Mouse (Mus musculus) brain, adult 2 months (tissue): ENCODE results near the gene Gm44596.
"Not testable (repeated sequence)": the region's sequence is repeated elsewhere in the genome, so short reads cannot be mapped to it uniquely, and the experiment has no call there.

Experiments used
- DNase-seq: peaks from one replicate; pipeline ENCODE4 v3.0.0; 2011; ENCODE audit warnings: low read depth, low spot score

The Gm44596 gene

DNA sequence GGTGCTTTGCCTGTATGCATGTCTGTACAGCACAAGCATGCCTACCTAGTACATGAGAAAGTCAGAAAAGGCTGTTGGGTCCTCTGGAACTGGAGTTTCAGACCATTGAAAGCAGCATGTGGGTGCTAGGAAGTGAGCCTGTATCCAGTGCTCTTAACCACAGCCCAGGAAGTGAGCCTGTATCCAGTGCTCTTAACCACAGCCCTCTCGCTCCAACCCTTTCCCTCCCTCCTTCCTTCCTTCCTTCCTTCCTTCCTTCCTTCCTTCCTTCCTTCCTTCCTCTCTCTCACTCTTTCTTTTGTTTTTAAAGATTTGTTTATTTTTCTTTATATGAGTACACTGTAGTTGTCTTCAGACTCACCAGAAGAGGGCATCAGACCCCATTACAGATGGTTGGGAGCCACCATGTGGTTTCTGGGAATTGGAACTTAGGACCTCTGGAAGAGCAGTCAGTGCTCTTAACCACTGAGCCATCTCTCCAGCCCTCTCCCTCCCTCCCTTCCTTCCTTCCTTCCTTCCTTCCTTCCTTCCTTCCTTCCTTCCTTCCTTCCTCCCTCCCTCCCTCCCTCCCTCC is 5.4 kb downstream of the Gm44596 start:
- not testable (repeated sequence) for DNase-seq

DNA sequence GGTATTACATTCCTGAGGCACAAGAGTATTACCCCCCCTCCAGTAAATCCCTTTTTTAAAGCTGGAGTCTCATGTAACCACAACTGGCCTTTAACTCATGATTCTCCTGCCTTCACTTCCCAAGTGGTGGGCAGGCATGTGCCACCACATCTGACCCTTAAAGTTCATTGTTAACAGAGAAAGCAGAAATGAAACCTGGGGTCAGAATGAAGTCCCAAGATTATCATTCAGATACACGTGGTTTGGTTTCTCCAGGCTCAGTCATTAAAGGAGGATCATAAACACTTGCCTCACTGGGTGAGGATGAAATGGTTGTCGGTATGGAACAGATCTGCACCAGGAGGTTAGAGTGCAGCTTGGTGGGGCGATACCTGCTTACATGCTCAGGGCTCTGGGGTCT is 6.0 kb downstream of the Gm44596 start:
- DNase-seq = no peak

DNA sequence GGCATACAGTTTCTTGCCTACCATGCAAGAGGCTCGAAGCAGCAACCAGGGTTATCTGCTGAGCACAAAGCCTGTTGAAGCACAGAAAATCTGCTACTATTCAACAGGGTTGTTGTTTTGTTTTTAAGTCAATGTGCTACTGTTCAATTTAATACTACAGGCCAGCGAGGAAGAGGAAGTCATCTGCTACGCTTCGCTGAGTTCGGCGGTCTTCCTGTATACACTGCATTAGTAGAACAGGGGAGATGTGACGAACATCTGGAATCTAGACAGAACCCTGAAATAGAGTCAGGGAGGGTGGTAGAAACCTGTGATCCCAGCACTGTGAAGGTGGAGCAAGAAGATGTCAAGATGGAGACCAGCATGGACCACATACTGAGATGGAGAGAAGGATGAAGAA is 8.4 kb downstream of the Gm44596 start:
- no peak for DNase-seq

DNA sequence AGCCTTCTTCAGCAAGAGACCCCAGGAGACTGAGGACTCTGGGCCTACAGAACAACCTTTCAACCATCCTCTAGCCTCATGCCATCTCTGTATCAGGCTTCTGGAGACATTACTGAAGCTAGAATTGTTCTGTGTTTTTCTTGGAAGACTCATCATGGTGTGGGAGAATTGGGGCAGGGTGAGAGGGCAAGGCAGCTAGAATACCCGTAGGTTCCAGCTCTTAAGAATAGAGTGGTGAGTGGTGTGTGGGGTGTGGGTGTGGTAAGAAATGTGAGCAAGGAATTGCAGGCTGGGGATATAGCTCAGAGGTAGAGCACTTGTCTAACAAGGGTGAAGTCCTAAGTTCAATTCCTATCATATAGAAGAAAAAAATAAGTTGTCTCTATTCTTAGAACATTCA is 9.7 kb downstream of the Gm44596 start:
- DNase-seq = no peak

DNA sequence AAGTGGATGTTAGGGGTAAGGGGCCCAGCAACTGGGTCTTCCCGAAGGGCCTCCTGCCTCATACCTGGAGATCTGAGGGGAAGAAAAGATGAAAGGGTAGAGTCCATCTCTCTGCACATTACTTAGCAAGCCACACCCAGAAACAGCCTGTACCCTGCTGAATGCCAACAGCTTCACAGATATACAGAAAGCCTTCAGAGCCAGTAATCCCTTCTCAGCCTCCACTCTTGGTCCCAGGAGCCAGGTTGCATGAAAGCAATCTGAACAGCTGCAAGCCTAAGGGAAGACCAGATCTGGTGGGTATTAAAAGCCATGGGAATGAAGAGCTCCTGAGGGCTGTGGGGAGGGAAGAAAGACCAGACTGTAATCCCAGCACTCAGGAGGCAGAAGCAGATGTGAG is 13.9 kb downstream of the Gm44596 start:
- no peak for DNase-seq

DNA sequence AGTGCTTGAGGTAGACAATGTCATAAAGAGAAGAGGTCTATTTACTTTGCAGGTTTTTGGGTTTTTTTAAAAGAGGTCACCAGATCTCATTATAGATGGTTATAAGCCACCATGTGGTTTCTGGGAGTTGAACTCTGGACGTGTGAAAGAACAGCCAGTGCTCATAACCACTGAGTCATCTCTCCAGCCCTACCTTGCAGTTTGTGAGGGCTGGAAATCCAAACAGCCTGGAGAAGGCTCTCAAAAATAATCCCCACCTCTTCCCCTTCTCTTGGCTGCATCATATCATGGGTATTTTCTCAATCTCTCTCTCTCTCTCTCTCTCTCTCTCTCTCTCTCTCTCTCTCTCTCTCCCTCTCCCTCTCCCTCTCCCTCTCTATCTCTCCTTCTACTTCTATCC is 15.4 kb downstream of the Gm44596 start:
- no peak for DNase-seq

DNA sequence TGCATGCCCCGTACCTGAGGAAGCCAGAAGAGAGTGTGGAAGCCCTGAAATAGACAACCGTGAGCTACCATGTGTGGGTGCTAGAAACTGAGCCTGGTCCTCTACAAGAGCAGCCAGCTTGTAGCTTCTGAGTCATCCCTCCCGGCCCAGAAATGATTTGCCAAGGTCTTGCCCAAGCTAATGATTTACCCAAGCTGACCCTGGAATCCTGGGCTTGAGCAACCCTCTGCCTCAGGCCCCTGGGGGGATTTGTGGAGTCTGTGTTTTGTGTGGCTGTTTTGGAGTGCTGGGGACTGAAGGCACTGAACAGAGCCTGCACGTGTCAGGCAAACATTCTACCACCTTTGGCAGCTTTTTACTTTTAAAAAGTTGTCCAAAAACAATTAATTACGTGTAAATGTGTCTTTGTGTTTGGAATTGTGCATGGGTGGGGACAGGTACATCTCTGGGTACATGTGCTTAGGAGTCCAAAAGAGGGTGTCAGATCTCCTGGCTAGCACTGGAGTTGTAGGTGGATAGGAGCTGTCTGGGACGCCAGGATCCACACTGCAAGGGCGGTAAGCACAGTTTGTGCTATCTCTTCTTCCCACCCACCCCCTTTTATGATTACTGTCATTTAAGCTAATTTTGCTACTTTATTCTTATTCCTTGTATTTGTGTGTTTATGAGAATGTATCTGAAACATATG is 22.4 kb downstream of the Gm44596 start:
- DNase-seq = peak; percentile 42

DNA sequence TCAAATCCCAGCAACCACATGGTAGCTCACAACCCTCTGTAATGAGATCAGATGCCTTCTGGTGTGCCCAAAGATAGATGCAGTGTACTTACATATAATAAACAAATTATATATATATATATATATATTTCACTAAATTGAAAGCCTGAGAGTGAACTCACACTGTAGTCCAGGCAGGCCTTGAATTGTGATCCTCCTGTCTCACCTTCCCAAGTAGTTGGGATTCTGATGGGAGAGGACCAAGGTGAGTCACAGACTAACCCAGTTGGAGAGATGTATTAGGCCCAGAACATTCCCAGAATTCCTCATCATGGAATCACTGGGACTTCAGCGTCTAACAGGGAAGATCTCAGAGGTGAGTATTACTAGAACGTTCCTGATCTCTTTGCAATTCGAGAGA is 23.7 kb downstream of the Gm44596 start, which contains the start of gene Nrip2:
Nrip2 (plus strand) TSS at position 301 of the 400 bp plus-strand sequence.
- no peak for DNase-seq

DNA sequence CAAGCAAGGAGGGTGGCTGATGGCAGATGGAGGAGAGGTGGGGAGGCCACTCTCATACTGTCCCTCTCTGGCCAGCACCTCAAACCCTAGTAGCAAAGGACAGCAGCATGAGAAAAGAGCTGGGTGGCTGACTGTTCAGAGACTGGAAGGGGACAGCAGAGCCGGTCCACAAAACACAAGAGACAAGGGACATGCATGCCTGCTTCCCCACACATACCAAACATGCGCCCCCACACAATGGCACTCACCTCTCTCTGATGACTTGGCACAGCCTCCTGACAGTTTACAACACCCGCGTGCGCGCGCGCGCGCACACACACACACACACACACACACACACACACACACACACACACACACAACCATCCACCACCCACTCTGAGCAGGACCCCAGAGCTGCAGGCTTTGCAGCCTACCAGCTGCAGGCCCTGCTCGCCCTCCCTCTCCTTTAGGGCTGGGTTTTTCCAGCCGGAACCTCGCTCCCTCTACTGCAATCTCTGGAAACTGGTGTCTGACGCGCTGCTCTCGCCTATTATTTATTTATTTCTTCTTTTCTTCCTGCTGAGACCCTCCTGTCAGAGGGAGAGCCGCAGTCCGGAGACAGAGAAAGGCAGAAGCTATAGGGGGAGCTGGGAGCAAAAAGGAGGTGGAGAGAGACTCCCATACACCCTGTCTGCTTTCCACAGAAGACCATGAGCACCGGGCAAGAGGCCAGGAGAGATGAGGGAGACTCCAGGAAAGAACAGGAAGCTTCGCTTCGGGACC is 24.3 kb downstream of the Gm44596 start:
- DNase-seq = peak; percentile 81

DNA sequence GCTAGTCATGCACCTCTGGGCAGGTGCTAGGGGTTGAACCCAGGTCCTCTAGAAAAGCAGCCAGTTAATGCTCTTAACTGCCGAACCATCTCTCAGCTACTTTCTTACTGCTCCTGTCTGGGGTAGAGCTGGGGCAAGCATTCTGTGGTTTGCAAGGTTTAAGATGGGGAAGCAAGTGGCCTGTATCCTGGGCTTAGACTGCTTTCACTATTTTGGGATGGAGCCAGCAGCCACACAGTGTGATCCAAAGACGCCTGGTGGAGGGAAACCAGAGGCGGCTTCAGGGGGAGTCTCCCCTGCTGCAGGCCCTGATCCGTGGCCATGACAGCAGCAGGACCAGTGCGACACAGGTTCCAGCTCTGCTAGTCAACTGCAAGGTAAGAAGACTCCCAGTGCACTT is 29.4 kb downstream of the Gm44596 start:
- DNase-seq = no peak

DNA sequence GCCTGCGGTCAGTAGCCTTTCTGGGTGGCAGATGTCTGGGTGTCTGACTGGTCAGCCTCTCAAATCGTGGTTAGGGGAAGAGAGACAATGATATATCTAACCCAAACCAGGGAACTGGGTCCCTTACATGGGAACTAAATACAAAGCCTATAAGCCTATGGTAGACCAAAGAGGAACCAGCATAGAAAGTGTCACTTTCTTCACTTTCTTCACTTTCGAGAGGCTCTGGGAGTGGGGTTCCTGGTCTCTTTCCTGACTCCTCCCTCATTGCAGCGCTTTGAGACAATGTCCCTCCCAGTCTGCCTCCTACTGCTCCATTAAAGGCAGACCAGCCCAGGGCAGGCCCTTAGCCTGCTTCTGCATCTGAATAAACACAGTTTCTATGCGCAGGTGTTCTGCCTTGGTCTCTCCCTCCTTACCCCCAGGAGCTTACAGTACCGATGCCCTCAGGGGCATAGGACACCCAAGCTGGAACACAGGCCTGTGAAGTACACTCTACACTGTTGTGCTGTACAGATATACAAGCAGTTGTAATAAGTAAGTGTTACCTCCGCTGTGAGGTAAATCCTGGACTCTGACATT is 33.3 kb downstream of the Gm44596 start:
- DNase-seq = no peak

DNA sequence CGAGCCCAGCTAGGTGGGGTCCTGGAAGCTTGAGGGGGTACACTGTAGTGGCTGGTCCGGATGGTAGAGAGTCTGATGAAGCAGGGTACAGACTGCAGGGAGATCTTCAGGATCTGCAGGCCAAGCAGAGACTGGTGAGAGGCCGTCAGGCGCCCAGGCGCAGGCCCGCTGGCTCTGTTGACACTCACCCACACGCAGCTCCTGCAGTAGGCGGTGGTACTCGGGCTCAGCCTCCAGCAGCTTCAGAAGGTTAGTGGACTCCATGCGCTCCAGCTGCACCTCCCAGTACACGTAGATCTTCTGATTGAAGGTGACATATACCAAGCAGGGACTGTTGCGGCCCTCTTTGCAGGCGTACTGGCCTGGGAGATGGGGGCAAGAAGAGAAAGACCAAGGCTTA is 35.0 kb downstream of the Gm44596 start:
- DNase-seq = peak; percentile 52

DNA sequence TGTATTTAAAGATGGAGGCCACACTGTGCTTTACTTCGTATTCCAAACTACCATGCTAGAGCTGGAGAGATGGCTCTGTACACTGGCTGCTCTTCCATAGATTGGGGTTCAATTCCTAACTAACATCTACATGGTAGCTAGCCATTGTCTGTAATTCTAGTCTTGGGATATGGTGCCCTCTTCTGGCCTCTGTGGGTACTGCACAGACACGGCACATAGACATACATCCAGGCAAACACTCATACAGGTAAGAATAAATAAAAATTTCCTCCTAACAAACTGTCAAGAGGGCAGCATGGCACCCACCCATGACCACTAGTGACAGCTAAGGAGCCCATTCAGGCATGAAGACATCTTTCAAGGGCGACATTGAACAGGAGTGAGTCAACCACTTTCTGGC is 35.8 kb downstream of the Gm44596 start:
- peak; percentile 85 for DNase-seq

DNA sequence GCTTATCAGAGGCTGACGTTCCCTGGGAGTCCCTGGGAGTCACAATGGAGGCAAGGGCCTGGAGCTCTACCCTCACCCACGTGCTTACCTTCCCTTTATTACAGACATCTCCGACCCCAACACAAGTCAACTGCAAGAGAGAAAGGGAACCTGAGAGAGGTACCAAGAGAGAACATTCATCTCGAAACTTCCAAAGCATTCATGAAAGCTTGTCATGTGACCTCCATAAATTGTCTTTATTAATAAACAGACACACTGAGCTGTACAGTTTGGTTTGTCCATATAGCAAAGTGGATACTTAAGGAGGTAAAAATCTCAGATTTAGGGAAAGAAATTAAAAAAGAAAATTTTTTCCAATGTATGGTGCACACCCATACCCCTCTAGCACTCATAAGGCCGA is 40.9 kb downstream of the Gm44596 start:
- no peak for DNase-seq

DNA sequence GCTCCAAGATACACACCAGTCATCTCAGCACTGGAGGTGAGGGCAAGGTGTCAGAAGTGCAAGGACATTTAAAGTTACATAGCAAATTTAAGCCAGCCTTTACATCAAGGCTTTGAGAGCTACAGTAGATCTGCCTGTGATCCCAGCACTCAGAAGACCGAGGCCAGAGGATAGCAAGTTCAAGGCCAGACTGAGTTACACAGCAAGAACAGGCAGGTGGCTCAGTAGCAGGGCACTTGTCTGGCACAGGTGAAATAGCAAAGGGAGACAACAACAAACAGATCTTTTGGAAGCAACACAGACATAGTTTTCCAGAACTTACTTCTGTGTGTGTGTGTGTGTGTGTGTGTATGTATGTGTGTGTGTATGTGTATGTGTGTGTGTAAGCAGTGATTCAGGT is 42.8 kb downstream of the Gm44596 start:
- DNase-seq = no peak

DNA sequence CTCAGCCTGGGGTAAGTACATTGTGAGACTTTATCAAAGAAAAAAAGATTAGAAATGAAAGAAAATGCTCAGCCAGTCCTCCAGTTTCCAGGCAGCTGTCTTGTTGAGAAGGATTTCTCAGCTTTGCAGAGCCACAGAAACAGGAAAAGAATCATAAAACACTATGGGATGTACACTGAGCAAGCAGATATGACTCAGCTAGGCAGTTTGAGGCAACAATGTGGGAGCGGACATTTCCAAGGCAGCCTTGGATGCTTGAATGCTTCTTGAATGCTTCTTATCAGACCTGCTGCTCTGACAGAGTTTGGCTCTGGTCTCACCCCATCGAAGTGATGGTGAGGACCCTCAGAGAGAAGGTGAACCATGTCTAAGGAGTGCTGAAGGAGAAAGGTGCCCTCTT is 45.7 kb downstream of the Gm44596 start:
- peak; percentile 78 for DNase-seq

DNA sequence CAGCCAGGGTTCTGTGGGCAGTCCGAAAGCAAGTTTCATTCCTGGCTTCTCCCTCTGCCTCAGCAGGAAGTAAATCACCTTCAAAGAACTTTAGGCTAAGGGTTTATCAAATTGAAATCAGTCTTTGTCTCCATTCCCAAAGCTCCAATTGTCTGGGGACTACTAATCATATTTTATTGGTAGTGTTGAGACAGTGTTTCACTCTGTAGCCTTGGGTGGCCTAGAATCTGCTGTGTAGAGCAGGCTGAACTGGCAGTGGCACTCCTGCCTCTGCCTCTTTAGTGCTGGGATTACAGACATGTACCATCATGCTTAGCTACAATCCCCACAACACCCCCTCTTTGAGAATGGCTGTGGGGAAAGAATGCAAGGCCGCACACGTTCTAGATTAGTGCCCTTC is 46.2 kb downstream of the Gm44596 start:
- DNase-seq = no peak

DNA sequence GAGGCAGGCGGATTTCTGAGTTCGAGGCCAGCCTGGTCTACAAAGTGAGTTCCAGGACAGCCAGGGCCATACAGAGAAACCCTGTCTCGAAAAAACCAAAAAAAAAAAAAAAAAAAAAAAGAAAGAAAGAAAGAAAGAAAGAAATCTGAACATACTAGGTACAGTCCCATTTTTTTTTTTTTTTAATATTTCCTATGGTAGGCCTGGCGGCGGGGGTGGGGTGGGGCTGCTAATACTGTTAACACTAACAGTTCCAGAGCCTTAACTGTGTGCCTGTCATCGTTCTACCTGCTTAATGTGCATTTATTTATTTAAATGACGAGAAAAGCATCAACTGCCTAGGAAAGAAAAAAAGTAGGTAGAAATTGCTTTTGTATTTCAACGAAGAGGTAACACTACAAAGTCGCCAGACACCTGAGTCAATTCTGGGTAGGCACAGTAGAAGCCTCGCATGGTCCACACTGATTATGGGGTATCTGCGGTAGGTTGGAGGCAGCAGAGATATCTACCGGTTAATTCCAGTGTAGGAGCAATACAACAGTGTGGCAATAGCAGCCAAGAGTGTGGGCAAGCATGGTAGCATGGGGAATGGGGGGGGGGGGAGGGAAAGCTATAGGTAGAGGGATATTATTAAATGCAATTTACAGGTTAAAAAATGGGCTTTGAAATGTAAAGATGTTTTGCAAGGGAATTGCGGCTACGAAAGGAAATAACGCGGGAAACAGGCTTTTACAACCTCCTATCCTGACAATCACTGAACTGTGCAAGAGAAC is 48.4 kb downstream of the Gm44596 start:
- DNase-seq = no peak

DNA sequence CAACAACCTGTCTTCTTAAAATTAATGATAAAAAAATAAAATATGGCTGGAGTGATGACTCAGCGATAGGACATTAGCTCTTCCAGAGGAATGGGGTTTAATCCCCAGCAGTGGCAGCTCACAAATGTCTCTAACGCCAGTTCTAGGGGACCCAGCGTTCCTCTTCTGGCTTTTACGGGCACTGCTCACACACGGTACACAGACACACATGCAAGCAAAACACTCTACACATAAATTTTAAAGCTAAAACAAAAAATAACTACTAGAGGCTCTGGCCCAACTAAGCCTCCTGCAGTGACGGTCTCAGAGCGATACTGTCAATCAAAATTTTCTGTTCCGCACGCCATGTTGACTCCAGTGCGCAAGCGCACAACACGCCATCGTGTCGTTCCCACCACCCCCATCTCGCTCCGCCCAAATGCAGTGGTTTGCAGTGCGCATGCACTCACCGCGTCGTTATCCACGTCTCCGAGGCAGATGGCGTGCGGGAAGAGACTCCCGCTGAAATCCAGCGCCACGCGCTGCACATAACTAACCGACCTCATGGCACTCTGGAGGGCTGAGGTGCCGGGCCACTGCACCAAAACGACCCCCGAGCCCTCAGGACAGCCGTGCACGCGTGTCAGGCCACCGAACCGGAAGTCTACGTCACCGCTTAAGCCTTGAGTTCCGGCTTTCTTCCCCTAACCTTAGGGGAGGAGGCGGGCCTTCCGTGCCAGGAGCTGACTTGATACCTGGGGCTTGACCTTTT is 49.1 kb downstream of the Gm44596 start, which contains the start of gene Itfg2:
Itfg2 (minus strand) TSS at position 663 of the 751 bp plus-strand sequence.
- DNase-seq = peak; percentile 98

DNA sequence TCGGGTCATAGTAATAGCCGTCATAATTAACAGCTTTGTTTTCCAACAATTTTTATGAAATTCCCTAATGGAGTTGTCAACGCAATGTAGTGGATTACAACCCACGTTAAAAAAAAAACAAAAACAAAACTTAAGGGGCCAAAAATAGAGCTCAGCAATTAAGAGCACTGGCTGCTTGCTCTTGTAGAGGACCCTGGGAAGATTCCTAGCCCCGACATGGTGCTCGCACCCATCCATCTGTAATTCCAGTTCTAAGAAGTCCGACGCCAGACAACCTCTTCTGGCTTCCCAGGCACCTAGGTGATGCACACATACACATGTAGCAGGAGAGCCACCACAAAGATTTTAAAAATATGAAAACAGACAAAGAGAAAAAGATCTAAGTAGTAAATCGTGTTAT is 49.7 kb downstream of the Gm44596 start:
- no peak for DNase-seq

DNA sequence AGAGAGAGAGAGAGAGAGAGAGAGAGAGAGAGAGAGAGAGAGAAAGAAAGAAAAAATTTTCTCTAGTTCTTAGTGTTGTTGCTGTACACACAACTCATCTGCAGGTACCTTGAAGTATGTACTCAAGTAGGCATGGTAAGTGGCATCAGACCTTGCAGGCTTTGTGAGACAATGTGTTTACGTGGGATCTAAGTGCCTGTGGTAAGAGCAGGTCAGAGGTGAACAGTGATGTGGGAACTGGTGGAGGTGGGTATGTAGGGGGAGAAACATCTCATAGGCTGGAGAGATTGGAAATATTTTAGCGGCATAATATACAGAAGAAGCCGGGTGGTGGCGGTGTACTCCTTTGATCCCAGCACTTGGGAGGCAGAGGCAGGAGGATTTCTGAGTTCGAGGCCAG is 52.3 kb downstream of the Gm44596 start:
- DNase-seq = no peak
